Mouse (Mus musculus) cortical plate, adult 2 months (tissue): ENCODE results near the gene Ptges.

ENCODE experiments used
- CTCF ChIP-seq: fragments of 200-500 bp; IDR thresholded peaks from 2 replicates; pipeline ENCODE4 v1.5.1; 2011; ENCODE audit warnings: mild to moderate bottlenecking, control low read depth, low read length; ENCODE audit not compliant: insufficient read depth; ENCODE audit errors: extremely low read depth
- POLR2A ChIP-seq: fragments of 200-500 bp; IDR thresholded peaks from 2 replicates; pipeline ENCODE4 v1.6.1; 2011; ENCODE audit warnings: mild to moderate bottlenecking, low read length, control low read depth; ENCODE audit not compliant: insufficient read depth; ENCODE audit errors: extremely low read depth

GRCm38 (mm10) chr2:30905906-30906305 lies 23.8 kb downstream of the Ptges start:
- TF ChIP-seq POLR2A (no peak), CTCF (no peak)
